Mouse (Mus musculus): ENCODE results near the gene Gucd1. TPM values are rescaled to one million over a fixed set of nuclear protein-coding genes. Genes with fewer than 3 reads are reported as not detected.
"Not testable (repeated sequence)": the region's sequence is repeated elsewhere in the genome, so short reads cannot be mapped to it uniquely, and the experiment has no call there.

Gene Gucd1
- total RNA-seq, 2 experiments from 2014 or later: 94.3 to 180 TPM

GRCm38 (mm10) chr10:75547901-75548300 is 30.1 kb upstream of the Gucd1 start:
- no peak for ATAC-seq (replicated peaks; ENCODE audit: low FRiP score, poor library complexity, severe bottlenecking)

GRCm38 (mm10) chr10:75536123-75536522 is 18.4 kb upstream of the Gucd1 start:
- no peak; the same call in 1 of the 2 replicates for ATAC-seq (replicated peaks; ENCODE audit: low FRiP score, poor library complexity, severe bottlenecking)

- no peak for ATAC-seq (replicated peaks; ENCODE audit: low FRiP score, poor library complexity, severe bottlenecking)
Measured at GRCm38 (mm10) chr10:75535423-75535822, 17.7 kb upstream of the Gucd1 start.

GRCm38 (mm10) chr10:75534934-75535333 is 17.2 kb upstream of the Gucd1 start:
- ATAC-seq (replicated peaks; ENCODE audit: low FRiP score, poor library complexity, severe bottlenecking): no peak

GRCm38 (mm10) chr10:75534216-75534615 is 16.4 kb upstream of the Gucd1 start:
- ATAC-seq (replicated peaks; ENCODE audit: low FRiP score, poor library complexity, severe bottlenecking): no peak

- ATAC-seq (replicated peaks; ENCODE audit: low FRiP score, poor library complexity, severe bottlenecking): no peak
Measured at GRCm38 (mm10) chr10:75531532-75532090, 13.8 kb upstream of the Gucd1 start.

- no peak for ATAC-seq (replicated peaks; ENCODE audit: low FRiP score, poor library complexity, severe bottlenecking)
Measured at GRCm38 (mm10) chr10:75530322-75530721, 12.6 kb upstream of the Gucd1 start.

- not testable (repeated sequence) for ATAC-seq (replicated peaks; ENCODE audit: low FRiP score, poor library complexity, severe bottlenecking)
Measured at GRCm38 (mm10) chr10:75525450-75525849, 7.7 kb upstream of the Gucd1 start.

GRCm38 (mm10) chr10:75521643-75522042 is 3.9 kb upstream of the Gucd1 start:
- no peak for ATAC-seq (replicated peaks; ENCODE audit: low FRiP score, poor library complexity, severe bottlenecking)

- no peak for ATAC-seq (replicated peaks; ENCODE audit: low FRiP score, poor library complexity, severe bottlenecking)
Measured at GRCm38 (mm10) chr10:75520581-75520980, 2.8 kb upstream of the Gucd1 start.

- ATAC-seq (replicated peaks; ENCODE audit: low FRiP score, poor library complexity, severe bottlenecking): peak; percentile 74
Measured at GRCm38 (mm10) chr10:75517073-75517757, 557 bp downstream of the Gucd1 start, which contains the start of gene Snrpd3. TSS of gene Snrpd3 (plus strand) at chr10:75517551.

- ATAC-seq (replicated peaks; ENCODE audit: low FRiP score, poor library complexity, severe bottlenecking): no peak
Measured at GRCm38 (mm10) chr10:75516724-75517072, 1.1 kb downstream of the Gucd1 start.

GRCm38 (mm10) chr10:75516038-75516723 is 1.6 kb downstream of the Gucd1 start:
- ATAC-seq (replicated peaks; ENCODE audit: low FRiP score, poor library complexity, severe bottlenecking): peak; percentile 13; the same call in 1 of the 2 replicates

- peak; percentile 58 for ATAC-seq (replicated peaks; ENCODE audit: low FRiP score, poor library complexity, severe bottlenecking)
Measured at GRCm38 (mm10) chr10:75515216-75516037, 2.3 kb downstream of the Gucd1 start.

- ATAC-seq (replicated peaks; ENCODE audit: low FRiP score, poor library complexity, severe bottlenecking): no peak
Measured at GRCm38 (mm10) chr10:75514361-75514760, 3.4 kb downstream of the Gucd1 start.

GRCm38 (mm10) chr10:75513306-75514067 is 4.3 kb downstream of the Gucd1 start:
- ATAC-seq (replicated peaks; ENCODE audit: low FRiP score, poor library complexity, severe bottlenecking): no peak

GRCm38 (mm10) chr10:75512796-75513195 is 5.0 kb downstream of the Gucd1 start:
- no peak for ATAC-seq (replicated peaks; ENCODE audit: low FRiP score, poor library complexity, severe bottlenecking)

GRCm38 (mm10) chr10:75511897-75512296 is 5.9 kb downstream of the Gucd1 start:
- ATAC-seq (replicated peaks; ENCODE audit: low FRiP score, poor library complexity, severe bottlenecking): no peak

- no peak for ATAC-seq (replicated peaks; ENCODE audit: low FRiP score, poor library complexity, severe bottlenecking)
Measured at GRCm38 (mm10) chr10:75511060-75511459, 6.7 kb downstream of the Gucd1 start.

Measured in erythroblast, adult 5-6 weeks (primary cell).